Mouse (Mus musculus) olfactory bulb, adult 2 months (tissue): Measurements from ENCODE around the gene Neurl1a.

Experiments
- CTCF ChIP-seq: fragments of 200-500 bp; IDR thresholded peaks from 2 replicates; pipeline ENCODE4 v1.5.1; 2012; ENCODE audit warnings: low read depth, mild to moderate bottlenecking, low read length, moderate library complexity; ENCODE audit not compliant: insufficient read depth
- POLR2A ChIP-seq: fragments of 200-500 bp; IDR thresholded peaks from 2 replicates; pipeline ENCODE4 v1.6.1; 2012; ENCODE audit warnings: mild to moderate bottlenecking, low read depth, low read length, moderate library complexity; ENCODE audit not compliant: insufficient read depth

DNA sequence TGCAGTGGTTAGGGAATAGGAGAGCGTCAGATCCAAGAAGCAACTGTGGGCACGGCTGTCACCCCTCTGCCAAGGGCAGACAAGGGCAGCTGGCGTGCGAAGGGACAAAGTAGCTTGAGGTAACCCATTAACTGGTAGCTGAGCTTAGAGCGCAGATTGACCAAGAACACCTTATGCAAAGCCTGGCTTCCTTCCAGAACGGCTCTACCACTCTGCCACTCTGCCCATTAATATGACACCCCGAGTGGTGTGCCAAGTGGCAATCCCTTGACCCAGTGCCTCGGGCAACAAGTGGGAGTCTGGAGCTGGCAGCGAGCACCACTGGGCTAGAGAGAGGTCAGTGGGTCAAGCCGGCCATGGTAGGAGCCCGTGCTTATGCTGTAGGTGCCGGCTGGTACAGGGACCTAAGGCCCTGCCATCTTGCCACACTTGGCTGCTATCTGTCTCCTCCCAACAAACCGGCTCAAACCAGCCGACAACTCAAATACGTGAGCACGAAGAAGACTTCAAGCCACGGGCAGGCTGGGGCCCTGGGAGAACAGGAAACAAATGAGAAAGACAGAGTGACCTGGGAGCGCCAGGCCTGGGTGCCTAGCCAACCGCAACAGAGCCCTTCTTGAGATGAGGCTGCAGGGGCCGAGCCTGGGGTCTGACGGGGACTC is 123.7 kb downstream of the Neurl1a start:
- TF ChIP-seq CTCF (no peak), POLR2A (no peak)
